Mouse (Mus musculus) gastrocnemius, postnatal 25 days (tissue): ENCODE results near the gene Gprasp1. TPM values are rescaled to one million over a fixed set of nuclear protein-coding genes. Genes with fewer than 3 reads are reported as not detected.
"Not testable (repeated sequence)": the region's sequence is repeated elsewhere in the genome, so short reads cannot be mapped to it uniquely, and the experiment has no call there.

Experiments used
- DNase-seq: peaks from one replicate; pipeline ENCODE4 v3.0.0; 2022
- long read RNA-seq, 2 experiments: library from polyadenylated mRNA; stranded (forward); transcript quantifications; one replicate each; pipeline ENCODE4 v2.0.0; 2021
- total RNA-seq, 2 experiments: library from RNA; stranded (reverse); gene quantifications; 1 replicate in 1 of 2; 2 replicates in 1 of 2; pipeline ENCODE4 v1.2.3; 2021

Gprasp1 gene
- total RNA-seq, result 10 to 100 TPM; 15.9 to 16.8 TPM
- long read RNA-seq, experiment 1, full-length matches to known transcripts, result 1 of 9 reads
- long read RNA-seq, experiment 1, partial matches to known transcripts, result 0 of 9 reads
- long read RNA-seq, experiment 1, other reads (novel, unspliced or antisense), result 8 of 9 reads
- long read RNA-seq, experiment 2, partial matches to known transcripts, result 0 of 7 reads
- long read RNA-seq, experiment 2, other reads (novel, unspliced or antisense), result 7 of 7 reads

DNA sequence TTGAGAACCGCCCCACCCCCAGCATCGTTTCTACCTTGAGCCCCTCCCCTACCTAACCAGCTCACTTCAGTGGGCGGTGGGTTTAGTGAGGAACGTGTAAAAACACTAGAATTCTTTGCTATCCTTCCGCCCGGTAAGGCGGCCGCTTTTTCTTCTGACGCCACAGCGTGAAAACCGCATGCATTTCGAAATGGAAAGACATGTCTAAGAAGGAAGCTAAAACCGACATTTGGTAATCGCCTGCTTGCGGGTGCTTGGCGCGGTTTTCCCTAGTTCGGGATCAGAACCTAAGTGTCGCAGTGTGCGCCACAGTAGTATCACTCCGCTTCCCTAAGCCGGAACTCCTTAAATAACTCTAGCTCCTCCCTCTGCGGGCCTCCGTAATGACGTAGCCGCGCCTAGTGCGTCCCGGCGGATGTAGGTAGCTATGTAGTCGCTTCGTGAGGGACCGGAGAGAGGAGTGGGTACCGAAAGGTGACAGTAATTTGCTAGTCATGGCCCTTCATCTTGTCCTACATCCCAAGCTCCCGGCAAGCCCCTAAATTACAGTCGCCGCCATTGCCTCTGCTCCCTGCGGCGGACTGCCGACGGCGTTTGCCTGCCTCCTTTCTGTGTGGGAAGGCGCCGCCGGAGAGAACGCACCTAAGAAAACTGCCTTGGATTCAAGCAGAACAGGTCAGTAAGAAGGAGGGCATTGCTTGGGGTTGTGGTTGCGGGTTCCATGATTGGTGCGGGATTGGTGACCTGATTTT, at the start of gene Gprasp1, which contains the start of gene Armcx5:
Gene Gprasp1, plus strand, starts transcription at position 430 of the 752 bp plus-strand sequence.
Gene Armcx5, plus strand, starts transcription at position 430 of the 752 bp plus-strand sequence.
- peak; percentile 81 for DNase-seq

DNA sequence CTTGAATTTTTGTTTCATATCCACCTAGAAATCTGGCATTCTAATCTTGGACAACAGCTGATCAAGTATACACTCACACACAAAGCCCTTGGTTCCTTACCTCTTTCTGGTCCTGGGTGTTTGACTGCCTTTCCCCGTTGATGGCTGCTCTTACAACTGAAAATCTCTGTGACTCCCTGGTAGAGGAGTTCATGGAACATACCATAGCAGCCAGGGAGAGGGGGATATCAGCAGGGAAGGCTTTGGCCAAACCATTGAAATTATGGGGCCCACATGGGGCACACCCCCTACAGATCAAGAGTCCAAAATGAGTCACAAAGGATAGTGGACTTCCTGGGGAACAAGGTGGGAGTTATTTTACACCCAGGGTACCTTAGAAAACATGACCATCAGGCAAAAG, 48.9 kb upstream of the Gprasp1 start, which contains the start of gene Tcp11x2:
Gene Tcp11x2, minus strand, starts transcription at position 158 of the 400 bp plus-strand sequence.
- DNase-seq, result no peak

DNA sequence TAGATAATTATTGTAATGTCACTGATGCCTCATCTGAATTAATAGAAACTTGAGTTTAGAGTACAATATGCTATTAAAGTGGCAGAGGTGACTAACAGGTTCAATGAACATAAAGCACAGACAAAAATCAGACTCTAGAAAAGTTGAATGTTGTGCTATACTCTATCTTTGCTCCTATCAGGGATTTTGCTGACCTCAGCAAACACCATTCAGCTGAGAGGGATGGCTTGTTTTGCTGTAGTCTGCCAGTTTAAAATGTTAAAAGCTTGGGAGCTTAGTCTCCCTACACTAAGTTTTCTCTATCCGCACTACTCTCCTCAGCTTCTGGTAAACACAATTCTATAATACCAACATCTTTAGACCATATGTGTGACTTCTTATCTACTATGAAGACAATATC, 39.4 kb upstream of the Gprasp1 start:
- DNase-seq, result no peak

DNA sequence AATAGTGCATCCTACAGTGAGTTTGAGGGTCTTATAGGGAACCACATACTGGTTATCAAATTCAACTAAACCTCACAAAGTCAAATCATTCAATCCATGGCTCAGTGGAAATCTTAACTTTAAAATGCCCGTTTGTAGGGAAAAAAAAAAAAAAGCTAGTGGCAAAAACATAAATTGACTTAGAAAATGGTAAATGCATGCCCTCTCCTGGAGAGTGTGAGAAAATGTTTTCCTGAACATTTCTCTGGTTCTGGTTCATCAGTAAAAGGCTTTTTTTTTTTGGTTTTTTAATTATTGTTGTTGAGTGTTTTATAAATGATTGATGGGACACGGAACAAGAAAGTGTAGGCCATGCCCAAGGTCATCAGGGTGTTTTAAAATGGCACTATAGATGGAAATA, 38.2 kb upstream of the Gprasp1 start:
- DNase-seq, result no peak

DNA sequence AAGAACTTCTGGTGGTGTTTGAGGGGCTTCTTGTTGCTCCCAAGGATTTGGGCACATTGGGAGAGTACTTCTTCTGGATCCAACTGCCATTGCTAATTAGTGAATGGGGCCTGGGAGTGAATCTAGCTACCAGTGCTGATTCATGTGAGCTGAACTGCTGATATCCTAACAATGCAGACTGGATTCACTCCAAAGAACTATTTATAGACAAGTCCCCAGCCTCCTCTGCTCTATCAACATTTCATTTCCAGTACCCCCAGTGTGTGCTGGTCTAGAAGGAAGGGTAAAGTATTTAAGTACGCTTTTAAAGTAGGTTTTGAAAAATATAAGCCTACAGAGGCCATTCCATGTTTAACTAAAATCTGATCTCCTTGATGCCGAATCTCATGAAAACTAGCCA, 29.7 kb upstream of the Gprasp1 start:
- no peak for DNase-seq

DNA sequence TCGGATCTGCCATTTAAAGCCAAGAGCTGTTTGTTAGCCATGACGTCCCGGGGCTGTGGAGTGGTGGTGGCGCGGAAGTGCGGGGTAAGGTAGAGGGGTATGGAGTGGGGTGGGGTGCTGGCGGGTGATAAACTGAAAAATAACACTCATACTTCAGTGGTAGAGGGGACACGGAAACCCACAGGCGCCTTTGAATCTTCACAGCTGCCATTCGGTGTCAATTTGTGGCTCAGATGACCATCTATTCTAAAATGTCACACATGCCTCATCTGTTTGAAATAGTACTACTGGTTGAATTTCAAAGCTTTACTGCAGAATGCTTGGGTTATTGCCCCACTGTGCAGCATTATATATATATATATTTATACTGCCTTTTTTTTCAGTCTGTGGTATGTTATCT, 17.4 kb upstream of the Gprasp1 start, which contains the start of gene Tmsb15a:
Gene Tmsb15a, minus strand, starts transcription at position 101 of the 400 bp plus-strand sequence.
- no peak for DNase-seq

DNA sequence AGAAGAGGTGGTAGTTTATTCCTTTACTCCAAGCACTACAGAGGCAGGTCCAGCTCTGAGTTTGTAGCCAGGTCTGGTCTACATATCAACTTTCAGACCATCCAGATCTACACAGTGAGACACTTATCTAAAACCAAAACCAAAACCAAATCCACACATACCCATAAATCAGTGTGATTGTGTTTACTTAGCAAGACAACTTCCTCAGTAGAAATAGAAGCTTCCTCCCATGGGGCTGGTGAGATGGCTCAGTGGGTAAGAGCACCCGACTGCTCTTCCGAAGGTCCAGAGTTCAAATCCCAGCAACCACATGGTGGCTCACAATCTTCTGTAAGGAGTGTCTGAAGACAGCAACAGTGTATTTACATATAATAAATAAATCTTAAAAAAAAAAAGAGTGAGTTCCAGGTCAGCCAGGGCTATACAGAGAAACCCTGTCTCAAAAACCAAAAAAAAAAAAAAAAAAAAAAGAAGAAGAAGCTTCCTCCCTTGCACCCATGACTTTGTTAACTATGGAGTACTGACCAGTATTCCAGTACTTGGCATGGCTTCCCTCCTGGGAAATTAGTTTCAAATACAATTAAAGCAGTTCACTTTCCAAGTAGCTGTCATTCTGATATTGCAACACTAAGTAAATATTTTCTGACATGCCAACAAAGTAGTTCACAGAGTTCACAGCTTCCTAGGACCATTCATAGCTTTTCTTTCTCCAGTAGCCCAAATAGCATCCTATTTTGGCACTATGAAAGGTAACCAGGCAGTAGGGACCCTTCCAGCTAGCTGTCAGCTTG, 3.6 kb upstream of the Gprasp1 start:
- no peak for DNase-seq

DNA sequence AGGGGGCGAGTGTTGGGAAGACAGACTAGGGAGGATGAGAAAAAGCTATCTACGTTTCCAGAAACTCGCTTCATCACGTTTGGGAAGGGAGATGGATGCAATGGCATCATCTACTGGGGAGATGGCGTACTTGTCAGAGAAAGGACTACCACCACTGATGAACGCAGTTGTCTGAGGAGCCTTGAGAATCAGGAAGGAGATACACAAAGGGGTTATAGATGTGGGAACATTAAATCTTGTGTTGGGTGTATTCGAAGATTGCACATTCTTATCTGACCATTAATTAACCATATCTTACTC, 473 bp downstream of the Gprasp1 start:
- no peak for DNase-seq

DNA sequence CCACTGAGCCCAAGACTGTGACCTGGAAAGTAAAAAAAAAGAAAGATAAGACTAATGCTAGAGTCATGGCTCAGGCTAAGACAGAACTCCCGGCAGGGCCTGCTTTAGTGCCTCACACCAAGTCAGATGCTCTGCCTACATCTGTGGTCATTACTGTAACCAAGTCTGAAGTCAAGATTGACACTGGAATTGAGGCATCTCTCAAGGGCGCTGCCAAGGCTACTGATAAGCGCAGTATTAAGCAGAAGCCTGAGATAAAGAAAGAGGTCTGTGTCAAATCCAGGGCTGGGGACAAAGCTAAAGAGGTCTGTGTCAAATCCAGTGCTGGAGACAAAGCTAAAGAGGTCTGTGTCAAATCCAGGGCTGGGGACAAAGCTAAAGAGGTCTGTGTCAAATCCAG, 2.8 kb downstream of the Gprasp1 start:
- DNase-seq, result not testable (repeated sequence)

DNA sequence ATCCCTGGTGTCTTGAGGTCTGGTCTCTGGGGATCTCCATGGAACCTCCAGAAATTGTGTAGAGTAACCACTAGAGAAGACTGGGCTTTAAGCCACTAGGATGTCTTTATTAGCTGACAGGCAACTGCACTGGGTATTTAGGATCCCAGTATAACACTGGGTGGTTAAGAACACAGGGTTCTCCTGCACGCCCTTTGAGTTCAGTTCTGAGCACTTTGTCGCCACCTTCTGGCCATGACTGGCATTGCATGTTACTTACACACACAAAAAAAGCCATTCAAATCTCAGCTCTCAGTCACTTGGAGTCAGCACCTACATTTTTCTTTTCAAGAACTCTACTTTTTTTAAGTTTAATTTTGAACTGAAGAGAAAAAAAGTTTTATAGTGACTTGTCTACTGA, 10.3 kb downstream of the Gprasp1 start:
- no peak for DNase-seq

DNA sequence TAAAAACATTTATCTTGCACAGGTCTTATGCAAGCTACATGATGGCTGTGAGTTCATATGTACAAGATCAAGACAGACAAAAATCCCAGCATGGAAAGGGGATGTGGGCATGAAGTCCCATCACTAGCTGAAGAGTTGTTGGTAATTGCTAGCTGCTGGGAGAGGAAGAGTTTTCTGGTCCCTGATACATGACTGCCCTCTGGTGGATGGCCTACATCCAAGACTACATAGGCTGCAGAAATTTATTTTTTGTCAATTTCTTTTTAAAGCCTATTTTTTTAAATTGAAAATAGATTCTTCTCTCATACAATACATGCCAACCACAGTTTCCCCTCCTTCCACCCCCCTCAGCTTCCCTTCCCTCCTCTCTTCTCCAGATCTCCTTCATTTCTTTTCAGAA, 19.2 kb downstream of the Gprasp1 start:
- no peak for DNase-seq

DNA sequence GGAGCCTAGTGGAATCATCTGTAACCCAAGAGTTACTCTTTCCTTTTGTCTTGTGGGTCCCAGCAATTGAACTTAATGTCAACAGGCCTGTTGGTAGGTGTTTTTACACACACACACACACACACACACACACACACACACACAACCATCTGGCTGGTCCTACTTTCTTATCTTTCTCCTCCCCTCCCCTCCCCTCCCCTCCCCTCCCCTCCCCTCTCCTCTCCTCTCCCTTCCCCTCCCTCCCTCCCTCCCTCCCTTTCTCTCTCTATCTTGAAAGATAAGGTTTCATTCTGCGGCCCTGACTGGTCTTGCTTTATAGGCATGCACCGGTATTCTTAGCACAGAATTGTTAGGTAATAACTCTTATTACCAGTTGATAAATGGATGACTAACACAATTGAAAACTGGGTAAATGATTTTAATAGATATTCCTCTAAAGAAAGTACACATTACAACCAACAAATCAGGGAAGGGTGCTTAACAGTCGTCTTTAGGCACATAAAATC, 25.6 kb downstream of the Gprasp1 start:
- DNase-seq, result no peak

DNA sequence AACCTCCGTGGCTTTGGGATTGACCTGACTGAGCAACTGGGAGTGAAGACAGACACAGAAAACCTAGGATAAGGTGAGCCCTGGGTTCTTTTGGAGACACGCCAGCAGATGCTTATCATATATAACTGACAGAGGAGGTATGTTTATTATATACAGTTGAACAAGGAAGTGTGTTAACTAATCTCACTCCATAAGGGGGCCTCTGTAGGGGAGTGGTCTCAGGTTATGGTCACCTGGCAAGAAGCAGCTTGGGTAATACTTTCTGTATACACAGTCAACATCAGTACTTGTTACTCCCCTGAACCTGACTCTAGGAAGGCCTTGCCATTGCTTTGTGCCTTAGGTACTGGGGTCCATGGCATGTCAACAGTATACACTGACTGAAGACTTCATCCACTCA, 26.0 kb downstream of the Gprasp1 start:
- DNase-seq, result no peak

DNA sequence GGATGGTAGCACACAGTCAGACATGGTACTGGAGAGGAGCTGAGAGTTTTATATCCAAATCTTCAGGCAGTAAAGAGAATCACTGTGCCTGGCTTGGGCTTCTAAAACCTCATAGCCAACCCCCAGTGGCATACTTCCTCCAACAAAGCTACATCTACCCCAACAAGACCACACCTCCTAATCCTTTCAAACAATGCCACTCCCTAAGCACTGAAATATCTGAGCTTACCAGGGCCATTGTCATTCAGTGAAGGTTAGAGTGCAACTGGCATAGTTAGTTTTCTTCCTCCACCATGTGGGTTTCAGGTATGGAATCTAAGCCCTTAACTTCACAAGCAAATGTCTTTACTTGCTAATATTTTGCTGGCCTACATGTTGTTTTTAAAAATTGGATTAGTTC, 49.0 kb downstream of the Gprasp1 start:
- DNase-seq, result no peak

DNA sequence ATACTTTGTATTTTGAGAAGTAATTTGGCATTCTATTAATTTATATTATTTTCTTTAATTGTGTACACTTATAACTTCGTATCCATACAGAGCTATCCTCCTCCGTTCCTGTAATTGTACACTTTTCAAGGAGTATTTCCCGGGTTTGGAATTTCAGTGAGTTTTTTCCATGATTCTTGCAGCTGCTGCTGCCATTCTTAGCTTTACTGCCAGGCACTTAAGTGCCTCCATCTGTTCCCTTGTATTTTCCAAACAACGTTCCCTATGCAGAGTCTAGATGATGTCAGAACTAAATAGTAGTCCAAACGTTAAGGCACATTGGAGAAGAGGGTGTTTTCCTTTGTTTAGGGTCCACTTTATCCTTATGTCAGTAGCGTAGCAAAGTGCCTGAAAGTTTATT, 49.8 kb downstream of the Gprasp1 start:
- DNase-seq, result no peak

DNA sequence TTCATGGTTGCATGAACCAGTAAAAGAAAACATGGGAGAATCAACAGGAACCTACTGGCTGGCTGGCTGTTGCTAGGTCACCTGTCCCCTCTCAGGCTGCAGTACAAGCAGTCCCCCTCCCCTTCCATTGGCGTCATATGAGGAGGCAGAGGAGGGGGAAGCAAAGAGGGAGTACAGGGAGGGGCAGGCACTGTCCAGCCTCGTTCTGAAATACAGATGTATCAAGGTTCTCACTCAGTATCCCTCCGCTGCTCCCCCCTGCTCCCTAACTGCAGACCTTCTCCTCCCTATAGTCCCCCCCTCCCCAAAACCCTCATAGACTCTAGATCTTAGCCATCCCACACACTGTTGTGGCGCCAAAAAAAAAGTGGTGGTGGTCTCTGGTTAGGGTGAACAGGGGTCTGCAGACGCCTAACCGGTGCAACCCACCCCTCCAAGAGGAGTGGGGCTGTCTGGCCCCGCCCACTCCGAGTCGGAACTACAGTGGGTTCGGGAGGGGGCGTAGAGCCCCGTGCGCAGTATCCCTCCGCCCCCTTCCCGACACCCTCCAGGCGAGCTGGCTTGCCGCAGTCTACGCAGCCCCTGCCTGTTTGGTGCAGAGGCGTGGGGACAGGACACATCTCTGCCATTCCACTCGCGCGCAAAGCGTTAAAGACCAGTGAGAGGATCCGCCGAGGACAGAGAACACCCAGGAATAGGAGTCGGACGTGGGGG, 53.2 kb downstream of the Gprasp1 start:
- peak; percentile 23 for DNase-seq

DNA sequence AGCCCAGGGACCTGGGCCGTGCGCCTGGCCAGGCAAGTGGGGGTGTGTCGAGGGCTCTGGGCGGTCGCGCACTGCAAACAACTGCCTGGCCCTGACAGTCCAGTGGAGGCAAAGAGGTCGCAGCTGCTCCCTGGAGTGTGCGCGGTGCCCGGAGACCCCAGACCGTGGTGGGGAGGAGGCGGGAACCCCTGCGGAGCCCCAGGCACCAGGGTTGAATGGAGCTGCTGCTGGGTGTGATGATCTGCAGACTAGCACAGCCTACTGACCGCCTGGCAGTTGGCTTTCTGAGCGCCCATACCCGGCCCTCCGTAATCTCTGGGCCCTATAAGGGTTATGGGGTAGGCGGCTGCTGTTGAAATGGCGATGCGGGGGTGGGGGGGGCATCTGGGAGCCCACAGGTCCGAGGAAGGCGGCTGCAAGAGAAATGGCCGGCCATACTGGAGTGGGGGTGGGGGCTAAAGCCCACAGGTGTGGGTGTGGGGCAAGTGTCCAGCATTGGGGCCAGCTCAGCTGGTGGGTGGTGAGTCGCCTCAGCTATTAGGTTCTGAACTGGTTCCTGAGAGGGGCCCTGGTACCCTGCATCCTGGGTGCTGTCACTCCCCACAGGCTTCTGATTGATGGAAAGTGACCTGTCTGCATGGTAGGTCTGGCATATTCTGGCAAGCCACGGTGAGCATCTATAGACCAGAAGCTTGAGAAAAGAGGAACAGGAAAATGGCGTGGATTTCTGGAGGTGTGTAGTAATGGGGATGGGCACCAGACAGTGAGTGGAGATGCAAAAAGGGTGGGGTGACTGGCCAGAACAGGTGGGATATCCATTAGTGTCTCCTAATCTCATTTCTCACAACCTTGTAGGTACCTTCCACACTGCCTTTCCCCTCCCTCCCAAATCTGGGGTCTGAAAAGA, 54.0 kb downstream of the Gprasp1 start:
- DNase-seq, result not testable (repeated sequence)

DNA sequence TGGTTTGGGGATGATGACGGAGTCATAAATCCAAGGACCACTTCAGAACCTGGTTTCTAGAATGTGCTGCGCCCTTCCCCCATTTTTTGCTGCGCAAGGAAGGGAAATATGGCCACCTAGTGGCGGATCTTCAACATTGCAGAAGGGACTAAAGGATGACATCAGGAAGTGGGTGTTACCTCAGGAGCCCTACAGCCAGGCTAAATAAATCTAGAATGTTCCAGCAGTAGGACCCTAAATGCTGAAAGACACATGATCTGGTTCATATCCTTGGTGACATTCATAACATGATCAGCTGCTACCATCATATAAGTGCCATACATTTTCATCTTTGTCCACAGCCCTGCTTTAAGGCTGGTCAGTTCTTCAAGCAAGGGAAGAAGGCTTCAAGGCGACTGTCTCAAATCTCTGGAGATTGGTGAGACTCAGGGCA, 54.7 kb downstream of the Gprasp1 start, which contains the start of gene Bhlhb9:
Gene Bhlhb9, plus strand, starts transcription at position 383 of the 433 bp plus-strand sequence.
- peak; percentile 19 for DNase-seq

DNA sequence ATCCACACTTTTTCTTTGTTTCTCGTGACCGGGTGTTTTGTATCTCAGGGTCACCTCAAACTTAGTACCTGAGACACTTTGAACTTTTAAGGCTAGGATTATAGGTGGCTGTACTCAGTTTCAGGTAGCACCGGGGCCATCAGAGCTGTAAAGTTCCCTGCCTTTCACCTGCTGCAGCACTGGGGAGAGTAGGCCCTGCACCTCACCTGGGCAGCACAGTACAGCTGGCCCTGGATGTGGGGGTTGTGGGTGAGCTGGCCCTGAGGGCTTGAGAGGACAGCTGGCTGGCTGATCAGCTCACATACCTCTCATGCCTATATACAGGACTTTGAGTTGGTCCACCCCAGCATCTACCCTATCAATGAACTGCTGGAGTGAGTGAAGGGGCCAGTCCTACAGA, 61.6 kb downstream of the Gprasp1 start:
- DNase-seq, result no peak

DNA sequence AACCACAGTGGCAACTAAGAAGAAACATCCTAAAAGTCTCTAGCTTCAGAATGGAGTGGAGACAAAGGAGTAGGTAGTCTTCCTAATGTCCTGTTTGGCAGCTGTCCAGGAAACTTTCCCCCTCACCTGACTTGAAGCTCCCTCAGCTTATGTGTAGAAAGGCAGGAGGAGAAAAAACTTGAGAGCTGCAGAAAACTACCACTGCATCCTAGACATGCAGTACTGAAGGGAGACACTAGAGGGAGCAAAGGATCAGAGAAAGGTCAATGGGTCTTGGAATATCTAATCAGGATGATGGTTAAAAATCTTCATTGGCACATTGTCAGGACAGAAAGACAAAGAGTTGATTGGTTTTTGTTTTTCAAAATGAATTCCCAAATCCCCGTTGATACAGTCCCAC, 63.2 kb downstream of the Gprasp1 start:
- no peak for DNase-seq

DNA sequence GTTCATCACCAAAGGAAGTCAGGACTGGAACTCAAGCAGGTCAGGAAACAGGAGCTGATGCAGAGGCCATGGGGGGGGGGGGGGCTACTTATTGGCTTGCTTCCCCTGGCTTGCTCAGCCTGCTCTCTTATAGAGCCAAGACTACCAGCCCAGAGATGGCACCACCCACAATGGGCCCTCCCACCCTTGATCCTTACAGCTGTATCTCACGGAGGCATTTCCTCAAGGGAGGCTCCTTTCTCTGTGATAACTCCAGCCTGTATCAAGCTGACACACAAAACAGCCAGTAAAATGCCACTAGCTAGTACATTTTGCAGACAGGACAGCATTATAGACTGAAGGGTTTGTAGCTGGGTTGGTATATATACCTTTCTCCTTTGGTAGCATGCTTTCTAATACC, 93.4 kb downstream of the Gprasp1 start:
- not testable (repeated sequence) for DNase-seq
